Mouse (Mus musculus): ENCODE measurements around the gene Olfr609. TPM values are rescaled to one million over a fixed set of nuclear protein-coding genes. Genes with fewer than 3 reads are reported as not detected.
"Not testable (repeated sequence)": the region's sequence is repeated elsewhere in the genome, so short reads cannot be mapped to it uniquely, and the experiment has no call there.

Olfr609 gene
- total RNA-seq (2021) = not detected

DNA sequence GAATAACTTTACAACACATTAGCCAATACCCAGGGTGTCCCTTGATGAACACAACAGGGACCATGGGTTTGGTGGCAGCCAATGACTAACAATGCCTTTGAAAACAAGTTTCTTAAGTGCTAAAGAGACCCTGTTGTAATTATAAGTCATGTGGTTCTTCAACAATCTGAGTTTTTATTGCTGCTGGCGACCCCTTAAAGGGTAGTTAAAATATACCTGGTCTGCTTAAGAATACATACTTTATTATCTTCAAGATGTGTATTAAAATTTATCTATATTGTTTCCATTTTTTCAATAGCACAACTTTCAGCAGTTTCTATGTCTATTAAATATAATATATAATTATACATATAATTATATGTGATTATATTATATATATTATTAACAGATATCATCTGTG is at the start of gene Olfr609:
Gene Olfr609, minus strand, starts transcription at position 101 of the 400 bp plus-strand sequence.
- intact Hi-C loops (cut with DNase I) = no loop called here
- DNase-seq (ENCODE audit: extremely low spot score in 1 of 2, low spot score in 2 of 2) = no peak

DNA sequence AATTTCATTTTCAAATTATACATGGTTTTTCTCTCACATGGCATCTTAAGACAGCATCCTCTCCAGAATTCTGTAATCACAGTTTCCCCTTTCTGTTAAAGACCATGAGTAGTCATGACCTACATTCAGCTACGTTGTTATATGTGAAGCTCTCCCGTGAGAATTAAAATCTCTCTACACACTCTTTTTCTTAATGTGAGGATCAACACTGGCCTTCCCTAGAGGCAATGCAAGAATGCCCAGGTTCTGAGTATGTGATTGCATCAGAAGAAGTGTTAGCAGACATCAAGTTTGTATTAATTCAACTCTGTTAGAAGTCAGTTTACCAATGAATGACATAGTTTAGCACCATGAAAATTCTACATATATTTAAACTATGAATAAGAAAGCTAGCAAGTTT is 44.8 kb upstream of the Olfr609 start, which contains the start of gene Olfr612:
Gene Olfr612, minus strand, starts transcription at position 101 of the 400 bp plus-strand sequence.
- DNase-seq (ENCODE audit: extremely low spot score in 1 of 2, low spot score in 2 of 2); intact Hi-C loops (cut with DNase I): not testable (repeated sequence)

DNA sequence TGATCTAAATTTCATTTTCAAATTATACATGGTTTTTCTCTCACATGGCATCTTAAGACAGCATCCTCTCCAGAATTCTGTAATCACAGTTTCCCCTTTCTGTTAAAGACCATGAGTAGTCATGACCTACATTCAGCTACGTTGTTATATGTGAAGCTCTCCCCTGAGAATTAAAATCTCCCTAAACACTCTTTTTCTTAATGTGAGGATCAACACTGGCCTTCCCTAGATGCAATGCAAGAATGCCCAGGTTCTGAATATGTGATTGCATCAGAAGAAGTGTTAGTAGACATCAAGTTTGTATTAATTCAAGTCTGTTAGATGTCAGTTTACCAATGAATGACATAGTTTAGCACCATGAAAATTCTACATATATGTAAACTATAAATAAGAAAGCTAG is 22.9 kb upstream of the Olfr609 start, which contains the start of gene Olfr611:
Gene Olfr611, minus strand, starts transcription at position 101 of the 400 bp plus-strand sequence.
- intact Hi-C loops (cut with DNase I); DNase-seq (ENCODE audit: extremely low spot score in 1 of 2, low spot score in 2 of 2): not testable (repeated sequence)

DNA sequence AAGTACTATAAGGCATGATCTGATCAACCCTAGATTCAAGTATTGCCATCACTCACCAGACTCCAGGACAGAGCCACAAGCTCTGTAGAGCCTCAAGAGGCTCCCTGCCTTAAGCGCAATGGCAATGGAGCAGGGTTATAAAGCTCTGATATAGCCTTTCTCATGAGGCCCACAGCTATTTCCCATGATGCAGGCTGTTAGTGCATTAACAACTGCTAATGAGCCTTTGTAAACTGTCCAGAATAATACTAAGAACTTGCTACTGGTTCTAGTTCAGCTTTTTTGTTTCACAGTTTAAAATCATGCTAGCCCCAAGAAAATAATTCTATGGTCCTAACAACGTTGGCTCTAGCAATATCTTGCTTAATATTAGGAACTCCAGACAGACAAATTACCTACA is 14.2 kb upstream of the Olfr609 start, which contains the start of gene Olfr610:
Gene Olfr610, minus strand, starts transcription at position 101 of the 400 bp plus-strand sequence.
- intact Hi-C loops (cut with DNase I) = no loop called here
- no peak for DNase-seq (ENCODE audit: extremely low spot score in 1 of 2, low spot score in 2 of 2)

DNA sequence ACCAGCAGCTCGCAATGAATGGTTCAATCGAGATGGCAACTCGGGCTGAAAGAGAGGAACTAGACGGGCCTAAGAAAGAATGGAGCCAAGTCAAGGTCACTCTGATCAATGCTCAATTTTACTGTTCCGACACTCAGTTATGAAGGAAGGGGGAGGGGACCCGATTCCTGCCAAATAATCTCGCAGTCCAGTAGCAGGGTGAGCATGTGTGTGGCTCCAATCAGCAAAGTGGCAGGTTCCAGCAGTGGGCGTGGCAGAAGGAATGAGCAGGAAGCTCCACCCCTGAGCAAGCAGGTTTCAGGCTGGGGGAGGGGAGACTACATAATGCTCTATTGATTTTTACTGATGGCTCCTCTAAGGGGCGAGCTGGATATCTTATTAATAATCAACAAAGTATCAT is 20.8 kb downstream of the Olfr609 start:
- intact Hi-C loops (cut with DNase I) = not testable (repeated sequence)

DNA sequence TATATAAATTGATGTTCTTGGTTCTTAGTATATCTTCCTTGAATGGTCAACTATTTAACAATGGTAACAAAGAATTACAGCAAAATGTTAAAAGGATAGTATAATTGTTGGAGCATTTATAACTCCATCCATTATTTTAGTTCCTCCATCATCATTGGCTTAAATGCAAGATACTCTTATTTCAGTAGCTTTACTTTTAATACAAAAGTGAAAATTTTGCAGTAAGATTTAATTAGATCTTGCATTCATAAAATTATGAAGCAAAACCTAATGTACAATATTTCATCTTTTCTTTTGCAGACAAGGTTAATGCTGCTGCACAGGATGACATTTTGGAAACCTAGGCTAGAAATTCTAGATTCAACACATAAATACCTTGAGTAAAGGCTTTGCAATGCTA is 28.3 kb downstream of the Olfr609 start, which contains the start of gene Olfr608:
Gene Olfr608, plus strand, starts transcription at position 301 of the 400 bp plus-strand sequence.
- no peak for DNase-seq (ENCODE audit: extremely low spot score in 1 of 2, low spot score in 2 of 2)
- intact Hi-C loops (cut with DNase I) = no loop called here

More for the DNA sequence above, 20.8 kb downstream of the Olfr609 start:
- DNase-seq (ENCODE audit: extremely low spot score in 1 of 2, low spot score in 2 of 2) = not testable (repeated sequence)

DNA sequence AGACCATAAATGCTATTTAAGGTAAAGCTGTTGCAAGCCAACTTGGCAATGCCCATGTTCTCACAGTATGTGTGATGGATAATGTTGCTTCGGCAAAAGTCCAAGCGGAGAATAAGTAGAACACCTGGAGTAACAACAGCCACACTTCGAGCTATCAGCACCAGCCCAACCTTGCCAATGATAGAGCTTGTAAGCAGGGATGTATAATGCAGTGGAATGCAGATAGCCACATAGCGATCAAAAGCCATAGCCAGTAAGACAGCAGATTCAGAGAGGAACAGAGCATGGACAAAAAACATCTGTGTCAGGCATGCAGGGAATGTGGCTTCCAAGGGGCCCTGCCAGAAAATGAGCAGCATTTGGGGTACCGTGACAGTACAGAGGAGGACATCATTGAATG is 37.3 kb downstream of the Olfr609 start:
- DNase-seq (ENCODE audit: extremely low spot score in 1 of 2, low spot score in 2 of 2) = no peak
- intact Hi-C loops (cut with DNase I) = no loop called here

DNA sequence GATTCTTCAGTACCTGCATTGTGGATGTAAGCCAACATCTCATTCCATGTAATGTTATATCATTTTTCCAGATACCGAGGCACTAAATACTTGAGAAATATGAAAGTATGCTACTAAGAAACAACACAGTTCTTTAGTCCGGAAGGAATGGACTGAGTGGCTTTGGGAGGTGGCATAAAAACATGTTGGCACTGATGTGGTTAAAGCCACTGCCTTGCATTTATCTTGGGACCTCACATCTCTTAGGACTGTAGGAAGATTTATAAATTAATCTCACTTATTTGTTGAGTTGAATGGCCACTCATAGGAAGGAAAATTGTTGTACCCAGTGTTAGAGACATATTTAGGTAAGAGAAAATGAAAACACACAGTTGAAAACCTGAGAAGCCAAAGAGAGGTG is 49.1 kb downstream of the Olfr609 start, which contains the start of gene Olfr606:
Gene Olfr606, plus strand, starts transcription at position 301 of the 400 bp plus-strand sequence.
- no peak for DNase-seq (ENCODE audit: extremely low spot score in 1 of 2, low spot score in 2 of 2)
- intact Hi-C loops (cut with DNase I) = no loop called here

DNA sequence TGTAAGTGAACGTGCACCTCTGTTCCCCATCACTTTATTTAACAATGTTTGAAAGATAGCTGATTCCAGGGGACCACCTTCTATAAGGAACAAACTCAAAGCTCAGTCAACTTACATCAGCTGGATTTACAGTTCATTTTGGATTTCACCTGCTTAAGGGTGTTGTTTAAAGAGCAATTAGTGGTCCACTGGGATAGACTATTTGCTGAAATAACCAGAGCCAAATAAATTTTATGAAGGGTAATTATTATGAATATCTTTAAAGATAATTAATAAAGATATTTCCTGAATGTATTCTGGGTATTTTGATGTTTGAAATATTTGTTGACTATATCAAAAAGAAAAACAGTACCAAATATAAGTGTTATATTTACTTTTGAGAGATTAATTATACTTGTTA is 52.5 kb downstream of the Olfr609 start, which contains the start of gene Olfr605:
Gene Olfr605, minus strand, starts transcription at position 101 of the 400 bp plus-strand sequence.
- intact Hi-C loops (cut with DNase I) = no loop called here
- no peak for DNase-seq (ENCODE audit: extremely low spot score in 1 of 2, low spot score in 2 of 2)

Other genes with a start within 250 kb of the Olfr609 start
- not detected for gene Usp17ld, start 245.6 kb downstream of the Olfr609 start, total RNA-seq (2021)
- not detected for gene Olfr596, start 192.4 kb downstream of the Olfr609 start, total RNA-seq (2021)
- not detected for gene Olfr597, start 181.7 kb downstream of the Olfr609 start, total RNA-seq (2021)
- gene Olfr598, start 174.5 kb downstream of the Olfr609 start, total RNA-seq (2021) = not detected
- not detected for gene Olfr599, start 162.1 kb downstream of the Olfr609 start, total RNA-seq (2021)
- gene Olfr600, start 148.4 kb downstream of the Olfr609 start, total RNA-seq (2021) = not detected
- gene Olfr601, start 135.4 kb downstream of the Olfr609 start, total RNA-seq (2021) = not detected
- not detected for gene Olfr603, start 111.9 kb downstream of the Olfr609 start, total RNA-seq (2021)
- gene Usp17lc, start 83.0 kb downstream of the Olfr609 start, total RNA-seq (2021) = not detected
- not detected for gene Olfr605, start 52.6 kb downstream of the Olfr609 start, total RNA-seq (2021)
- gene Olfr606, start 49.0 kb downstream of the Olfr609 start, total RNA-seq (2021) = not detected
- not detected for gene Olfr607, start 33.9 kb downstream of the Olfr609 start, total RNA-seq (2021)
- not detected for gene Olfr608, start 28.2 kb downstream of the Olfr609 start, total RNA-seq (2021)
- gene Olfr610, start 14.1 kb upstream of the Olfr609 start, total RNA-seq (2021) = not detected
- gene Olfr611, start 22.8 kb upstream of the Olfr609 start, total RNA-seq (2021) = not detected
- gene Olfr612, start 44.7 kb upstream of the Olfr609 start, total RNA-seq (2021) = not detected
- not detected for gene Olfr613, start 50.0 kb upstream of the Olfr609 start, total RNA-seq (2021)
- not detected for gene Olfr615, start 58.0 kb upstream of the Olfr609 start, total RNA-seq (2021)
- not detected for gene Olfr616, start 71.1 kb upstream of the Olfr609 start, total RNA-seq (2021)
- not detected for gene Olfr617, start 75.0 kb upstream of the Olfr609 start, total RNA-seq (2021)
- gene Olfr618, start 92.0 kb upstream of the Olfr609 start, total RNA-seq (2021) = not detected
- gene Olfr619, start 102.5 kb upstream of the Olfr609 start, total RNA-seq (2021) = not detected
- not detected for gene Olfr620, start 114.5 kb upstream of the Olfr609 start, total RNA-seq (2021)
- gene Olfr622, start 144.6 kb upstream of the Olfr609 start, total RNA-seq (2021) = not detected
- gene Olfr623, start 165.6 kb upstream of the Olfr609 start, total RNA-seq (2021) = not detected
- gene Olfr624, start 173.1 kb upstream of the Olfr609 start, total RNA-seq (2021) = not detected
- gene Olfr625-ps1, start 184.7 kb upstream of the Olfr609 start, total RNA-seq (2021) = not detected
- gene Olfr243, start 216.6 kb upstream of the Olfr609 start, total RNA-seq (2021) = not detected
- gene Olfr628, start 232.3 kb upstream of the Olfr609 start, total RNA-seq (2021) = not detected
- not detected for gene Olfr629, start 246.9 kb upstream of the Olfr609 start, total RNA-seq (2021)